Mouse (Mus musculus) limb, embryonic 12.5 days (tissue): ENCODE results near the gene Spcs2. TPM values are rescaled to one million over a fixed set of nuclear protein-coding genes. Genes with fewer than 3 reads are reported as not detected.

ENCODE experiments used
- ATAC-seq: fragments of 200-750 bp; cut with Nextera tagmentation; 2 replicates; pipeline ENCODE4 v1.8.0; 2017; ENCODE audit warnings: low read depth, moderate TSS enrichment; ENCODE audit not compliant: insufficient number of reproducible peaks, insufficient read depth, low FRiP score, low TSS enrichment
- H3K27ac ChIP-seq: fragments of 300-500 bp; sonication (generic); 2 replicates; pipeline ENCODE4 v1.5.1; 2016; ENCODE audit warnings: mild to moderate bottlenecking, moderate library complexity
- H3K27me3 ChIP-seq: fragments of 300-500 bp; sonication (generic); 2 replicates; pipeline ENCODE4 v1.6.1; 2016; ENCODE audit warnings: mild to moderate bottlenecking, moderate library complexity
- H3K36me3 ChIP-seq: fragments of 300-500 bp; sonication (generic); 2 replicates; pipeline ENCODE4 v1.6.1; 2016; ENCODE audit warnings: mild to moderate bottlenecking, moderate library complexity
- H3K4me1 ChIP-seq: fragments of 300-500 bp; sonication (generic); replicated peaks from 2 replicates; pipeline ENCODE4 v1.6.1; 2016
- H3K4me2 ChIP-seq: fragments of 300-500 bp; sonication (generic); 2 replicates; pipeline ENCODE4 v1.6.1; 2016; ENCODE audit warnings: mild to moderate bottlenecking, moderate library complexity
- H3K4me3 ChIP-seq: fragments of 300-500 bp; sonication (generic); replicated peaks from 2 replicates; pipeline ENCODE4 v1.5.1; 2016; ENCODE audit warnings: mild to moderate bottlenecking
- H3K9ac ChIP-seq: fragments of 300-500 bp; sonication (generic); replicated peaks from 2 replicates; pipeline ENCODE4 v1.6.1; 2016; ENCODE audit warnings: mild to moderate bottlenecking, moderate library complexity
- H3K9me3 ChIP-seq: fragments of 300-500 bp; sonication (generic); 2 replicates; pipeline ENCODE4 v1.6.1; 2016; ENCODE audit warnings: mild to moderate bottlenecking, moderate library complexity
- WGBS: fragments of 180-500 bp; shearing (Covaris S2); methylation state at CpG from one replicate; pipeline ENCODE4 v1.1.7; 2016; 5-methylcytosine and 5-hydroxymethylcytosine counted together
- polyA plus RNA-seq: library from polyadenylated mRNA; unstranded; fragments of >200 nt; fragmentation: Nextera tagmentation; extraction: Ambion mirVana; gene quantifications from 2 replicates; pipeline ENCODE4 v1.2.1, GENCODE M21; 2016

The Spcs2 gene
- polyA plus RNA-seq, 1 experiment from 2014 or later: 355 TPM

- H3K36me3 ChIP-seq: peaks cover 72% of the 10 kb centered on the region
- no peak overlapping the region for H3K4me3 ChIP-seq
- whole genome bisulfite sequencing: 81% methylated on average over 3 of the region's 3 CpGs
- no peak overlapping the region for H3K9ac ChIP-seq
- peak; percentile 56 for ATAC-seq
- H3K27ac ChIP-seq: peak overlapping the region; percentile 79
- no peaks in the 10 kb centered on the region for H3K27me3 ChIP-seq
- no peak overlapping the region for H3K4me2 ChIP-seq
- H3K4me1 ChIP-seq: peaks cover 21% of the 10 kb centered on the region
- no peaks in the 10 kb centered on the region for H3K9me3 ChIP-seq
Observed at GRCm38 (mm10) chr7:99838241-99838640, 25.0 kb downstream of the Spcs2 start.

GRCm38 (mm10) chr7:99837358-99838071 lies 25.7 kb downstream of the Spcs2 start:
- 92% methylated on average over 6 of the region's 6 CpGs for WGBS
- Histone ChIP-seq H3K4me3 (no peak overlapping the region), H3K27ac (peak overlapping the region; percentile 79), H3K36me3 (peaks cover 65% of the 10 kb centered on the region), H3K4me2 (no peak overlapping the region), H3K9me3 (no peaks in the 10 kb centered on the region), H3K4me1 (peaks cover 21% of the 10 kb centered on the region), H3K9ac (no peak overlapping the region), H3K27me3 (no peaks in the 10 kb centered on the region)
- no peak for ATAC-seq

GRCm38 (mm10) chr7:99836781-99837180 lies 26.5 kb downstream of the Spcs2 start:
- H3K36me3 ChIP-seq: peaks cover 57% of the 10 kb centered on the region
- WGBS: 52% methylated on average over 4 of the region's 4 CpGs
- peak overlapping the region; percentile 72; the same call in 1 of the 2 replicates for H3K27ac ChIP-seq
- H3K9ac ChIP-seq: no peak overlapping the region
- no peak overlapping the region for H3K4me3 ChIP-seq
- no peaks in the 10 kb centered on the region for H3K9me3 ChIP-seq
- peak overlapping the region; percentile 6; the same call in 1 of the 2 replicates for H3K4me2 ChIP-seq
- peaks cover 21% of the 10 kb centered on the region for H3K4me1 ChIP-seq
- peak; percentile 76; the same call in 1 of the 2 replicates for ATAC-seq
- no peaks in the 10 kb centered on the region for H3K27me3 ChIP-seq

- Histone ChIP-seq H3K9ac (no peak overlapping the region), H3K27me3 (no peaks in the 10 kb centered on the region), H3K27ac (no peak overlapping the region), H3K36me3 (peaks cover 34% of the 10 kb centered on the region), H3K4me2 (no peak overlapping the region), H3K4me1 (peaks cover 21% of the 10 kb centered on the region), H3K9me3 (no peaks in the 10 kb centered on the region), H3K4me3 (no peak overlapping the region)
- WGBS: 88% methylated on average over 5 of the region's 5 CpGs
- ATAC-seq: no peak
Observed at GRCm38 (mm10) chr7:99834314-99834853, 28.9 kb downstream of the Spcs2 start.

- peaks cover 28% of the 10 kb centered on the region for H3K36me3 ChIP-seq
- H3K4me2 ChIP-seq: no peak overlapping the region
- H3K27ac ChIP-seq: no peak overlapping the region
- H3K4me3 ChIP-seq: no peak overlapping the region
- no peaks in the 10 kb centered on the region for H3K27me3 ChIP-seq
- ATAC-seq: no peak
- no peak overlapping the region for H3K9ac ChIP-seq
- H3K4me1 ChIP-seq: peaks cover 21% of the 10 kb centered on the region
- no peaks in the 10 kb centered on the region for H3K9me3 ChIP-seq
- 95% methylated on average over 2 of the region's 2 CpGs for WGBS
Observed at GRCm38 (mm10) chr7:99833846-99834222, 29.4 kb downstream of the Spcs2 start.

GRCm38 (mm10) chr7:99833115-99833845 lies 30.0 kb downstream of the Spcs2 start:
- no peak overlapping the region for H3K9ac ChIP-seq

GRCm38 (mm10) chr7:99828083-99828570 lies 35.1 kb downstream of the Spcs2 start, which contains the start of gene Neu3:
Neu3 (minus strand) TSS chr7:99828417.
- H3K4me1 ChIP-seq: 0 out of 2 replicates have a peak, but pooled peaks cover 2% of the 10 kb centered on the region
- ATAC-seq: peak; percentile 95
- no peaks in the 10 kb centered on the region for H3K9me3 ChIP-seq
- peak within 1 kb of the TSS; percentile 63 for H3K4me2 ChIP-seq
- H3K9ac ChIP-seq: peak within 1 kb of the TSS; percentile 57; the same call in 1 of the 2 replicates
- H3K36me3 ChIP-seq: no peaks in the 10 kb centered on the region
- H3K27ac ChIP-seq: peak within 1 kb of the TSS; percentile 77
- H3K4me3 ChIP-seq: peak within 1 kb of the TSS; percentile 48
- no peaks in the 10 kb centered on the region; the same call in 1 of the 2 replicates for H3K27me3 ChIP-seq
- WGBS: under 1% methylated on average over 26 of the region's 26 CpGs

More at GRCm38 (mm10) chr7:99833115-99833845, 30.0 kb downstream of the Spcs2 start:
- WGBS: 87% methylated on average over 5 of the region's 5 CpGs
- Histone ChIP-seq H3K27me3 (no peaks in the 10 kb centered on the region), H3K4me3 (no peak overlapping the region), H3K36me3 (peaks cover 22% of the 10 kb centered on the region), H3K9me3 (no peaks in the 10 kb centered on the region), H3K4me1 (peaks cover 16% of the 10 kb centered on the region), H3K27ac (no peak overlapping the region), H3K4me2 (no peak overlapping the region)
- ATAC-seq: no peak

- WGBS: 71% methylated on average over 6 of the region's 6 CpGs
- Histone ChIP-seq H3K4me3 (no peak overlapping the region), H3K4me1 (0 out of 2 replicates have a peak, but pooled peaks cover 2% of the 10 kb centered on the region), H3K27ac (no peak overlapping the region), H3K4me2 (no peak overlapping the region), H3K9me3 (no peaks in the 10 kb centered on the region), H3K9ac (no peak overlapping the region), H3K36me3 (no peaks in the 10 kb centered on the region), H3K27me3 (no peaks in the 10 kb centered on the region; the same call in 1 of the 2 replicates)
- ATAC-seq: no peak
Observed at GRCm38 (mm10) chr7:99826096-99826495, 37.2 kb downstream of the Spcs2 start.

DNA sequence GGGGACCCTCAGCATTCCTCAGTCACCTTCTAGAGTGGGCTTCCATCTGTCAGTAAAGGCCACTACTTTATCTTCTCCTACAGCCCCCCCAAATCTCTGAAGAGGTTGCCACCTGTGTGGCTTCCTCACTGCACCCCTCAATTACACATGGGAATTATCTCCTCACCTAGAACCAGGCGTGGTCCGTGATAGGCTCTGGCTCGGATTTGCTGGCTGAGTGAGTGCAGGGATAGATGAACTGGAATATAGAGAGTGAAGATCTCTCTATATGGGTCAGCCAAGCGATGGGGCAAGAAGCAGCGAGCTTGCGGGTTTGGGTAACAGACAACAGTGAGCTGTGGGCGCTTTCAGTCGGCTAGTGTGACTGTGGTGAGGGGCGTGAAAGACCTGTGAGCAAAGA lies 37.8 kb downstream of the Spcs2 start:
- H3K4me2 ChIP-seq: no peak overlapping the region
- H3K36me3 ChIP-seq: no peaks in the 10 kb centered on the region
- WGBS: 83% methylated on average over 9 of the region's 9 CpGs
- 0 out of 2 replicates have a peak, but pooled peaks cover 2% of the 10 kb centered on the region for H3K4me1 ChIP-seq
- H3K27me3 ChIP-seq: no peaks in the 10 kb centered on the region; the same call in 1 of the 2 replicates
- ATAC-seq: no peak
- no peaks in the 10 kb centered on the region for H3K9me3 ChIP-seq
- H3K4me3 ChIP-seq: no peak overlapping the region
- H3K9ac ChIP-seq: no peak overlapping the region
- H3K27ac ChIP-seq: no peak overlapping the region

- Histone ChIP-seq H3K27ac (no peak overlapping the region), H3K4me2 (no peak overlapping the region), H3K9me3 (no peaks in the 10 kb centered on the region)
Observed at GRCm38 (mm10) chr7:99824649-99825483, 38.4 kb downstream of the Spcs2 start.

More at GRCm38 (mm10) chr7:99824649-99825483, 38.4 kb downstream of the Spcs2 start:
- Histone ChIP-seq H3K36me3 (no peaks in the 10 kb centered on the region), H3K9ac (no peak overlapping the region), H3K27me3 (no peaks in the 10 kb centered on the region; the same call in 1 of the 2 replicates), H3K4me1 (0 out of 2 replicates have a peak, but pooled peaks cover 2% of the 10 kb centered on the region), H3K4me3 (no peak overlapping the region)
- no peak for ATAC-seq
- 81% methylated on average over 16 of the region's 16 CpGs for WGBS
